10 mouse cellular contexts compared by ENCODE assay signal in the genomic region with DNA sequence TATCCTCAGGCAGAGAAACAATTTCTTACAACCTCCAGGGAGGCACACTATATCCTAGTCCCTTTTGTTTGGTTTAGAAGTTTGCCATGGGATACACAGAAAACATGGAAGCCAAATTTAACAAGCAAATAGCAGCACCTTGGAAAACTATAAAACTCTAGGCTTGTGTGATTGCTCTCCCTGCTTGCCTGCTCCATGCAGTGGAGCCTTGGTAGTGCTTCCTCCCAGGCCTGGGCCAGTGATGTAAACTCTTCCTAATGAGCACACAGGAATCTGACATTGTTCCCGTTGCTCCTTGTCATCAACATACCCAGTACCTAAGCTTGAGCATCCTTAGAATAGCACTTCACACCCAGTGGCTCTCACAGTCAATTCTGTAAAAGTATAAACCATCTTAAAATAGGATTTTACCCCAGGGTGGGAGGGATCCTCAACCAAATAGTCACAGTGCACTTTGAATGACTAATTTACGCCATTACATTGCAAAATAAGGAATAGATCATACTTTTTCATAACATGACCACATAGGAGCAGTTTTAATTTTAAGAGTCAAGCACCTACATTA. TPM values are rescaled to one million over a fixed set of nuclear protein-coding genes. Genes with fewer than 3 reads are reported as not detected.
DNase-seq lines count a peak whose midpoint lies in the region; ATAC-seq lines count a peak whose summit lies in the region.
"Had no signal": no experiment of that assay in that cellular context is flagged by ENCODE, and none has a peak within 500 bp of the region (broad histone marks: within the 10 kb centered on the region; RNA-seq: fewer than 3 reads in every experiment).

No protein-coding gene starts in this region.

- 0 out of 2 replicates have a peak overlapping the region, but pooled peaks have one; percentile 100 for H3K4me2 ChIP-seq in forebrain, embryonic 12.5 days
- H3K4me2 ChIP-seq in forebrain, embryonic 11.5 days (ENCODE audit: low read depth, low read length, severe bottlenecking) = no peak overlapping the region
- H3K4me2 ChIP-seq in lung, embryonic 15.5 days = peak overlapping the region; percentile 96
- H3K4me2 ChIP-seq in neural tube, embryonic 14.5 days (ENCODE audit: low read depth, low read length) = peak overlapping the region; percentile 98

- H3K36me3 ChIP-seq in forebrain, embryonic 12.5 days (replicated peaks) = no peaks in the 10 kb centered on the region
- no peaks in the 10 kb centered on the region for H3K36me3 ChIP-seq in forebrain, embryonic 11.5 days (ENCODE audit: control insufficient read depth, insufficient read depth, low read length)
- no peaks in the 10 kb centered on the region for H3K36me3 ChIP-seq in lung, embryonic 15.5 days
- H3K36me3 ChIP-seq in limb, embryonic 10.5 days = no peaks in the 10 kb centered on the region
- no peaks in the 10 kb centered on the region for H3K36me3 ChIP-seq in neural tube, embryonic 14.5 days (ENCODE audit: control insufficient read depth, insufficient read depth, low read length)

- peaks cover 35% of the 10 kb centered on the region for H3K27me3 ChIP-seq in forebrain, embryonic 12.5 days
- H3K27me3 ChIP-seq in forebrain, embryonic 11.5 days (ENCODE audit: control insufficient read depth, insufficient read depth, low read length) = peaks cover 29% of the 10 kb centered on the region
- H3K27me3 ChIP-seq in lung, embryonic 15.5 days = no peaks in the 10 kb centered on the region; the same call in 1 of the 2 replicates
- H3K27me3 ChIP-seq in limb, embryonic 10.5 days (ENCODE audit: low read depth, poor library complexity, severe bottlenecking) = peaks cover 40% of the 10 kb centered on the region
- H3K27me3 ChIP-seq in neural tube, embryonic 14.5 days (ENCODE audit: control insufficient read depth, insufficient read depth, low read length) = peaks cover 4% of the 10 kb centered on the region; the same call in 1 of the 2 replicates

- no peak overlapping the region for H3K4me3 ChIP-seq in forebrain, embryonic 12.5 days (replicated peaks)
- no peak overlapping the region for H3K4me3 ChIP-seq in forebrain, embryonic 11.5 days (ENCODE audit: low read depth, low read length)
- no peak overlapping the region for H3K4me3 ChIP-seq in lung, embryonic 15.5 days
- peak overlapping the region; percentile 76; the same call in 1 of the 2 replicates for H3K4me3 ChIP-seq in limb, embryonic 10.5 days
- no peak overlapping the region; the same call in 1 of the 2 replicates for H3K4me3 ChIP-seq in neural tube, embryonic 14.5 days (ENCODE audit: low read depth, low read length)

- H3K4me1 ChIP-seq in forebrain, embryonic 12.5 days = peaks cover 23% of the 10 kb centered on the region
- peaks cover 7% of the 10 kb centered on the region for H3K4me1 ChIP-seq in forebrain, embryonic 11.5 days (replicated peaks; ENCODE audit: control insufficient read depth, insufficient read depth, low read length)
- H3K4me1 ChIP-seq in lung, embryonic 15.5 days = 0 out of 2 replicates have a peak, but pooled peaks cover 12% of the 10 kb centered on the region
- peaks cover 49% of the 10 kb centered on the region for H3K4me1 ChIP-seq in limb, embryonic 10.5 days
- peaks cover 8% of the 10 kb centered on the region for H3K4me1 ChIP-seq in neural tube, embryonic 14.5 days (ENCODE audit: control insufficient read depth, insufficient read depth, low read length)

- no peak overlapping the region for H3K27ac ChIP-seq in forebrain, embryonic 12.5 days
- H3K27ac ChIP-seq in forebrain, embryonic 11.5 days (ENCODE audit: low read depth, low read length) = no peak overlapping the region
- H3K27ac ChIP-seq in lung, embryonic 15.5 days = no peak overlapping the region
- peak overlapping the region; percentile 30 for H3K27ac ChIP-seq in limb, embryonic 10.5 days
- H3K27ac ChIP-seq in neural tube, embryonic 14.5 days (ENCODE audit: low read depth, low read length) = no peak overlapping the region

- H3K9me3 ChIP-seq in forebrain, embryonic 12.5 days = no peaks in the 10 kb centered on the region
- H3K9me3 ChIP-seq in forebrain, embryonic 11.5 days (ENCODE audit: control insufficient read depth, low read length) = no peaks in the 10 kb centered on the region
- H3K9me3 ChIP-seq in lung, embryonic 15.5 days = no peaks in the 10 kb centered on the region
- H3K9me3 ChIP-seq in limb, embryonic 10.5 days (replicated peaks) = no peaks in the 10 kb centered on the region
- H3K9me3 ChIP-seq in neural tube, embryonic 14.5 days (ENCODE audit: control insufficient read depth, low read length) = no peaks in the 10 kb centered on the region

- DNase-seq in forebrain, embryonic 11.5 days (ENCODE audit: low spot score) = no peak
- no peak for DNase-seq in lung, postnatal 10 days
- peak; percentile 38 for DNase-seq in limb, embryonic 10.5 days (ENCODE audit: low spot score)
- no peak for DNase-seq in layer of hippocampus, postnatal 36 days
- no peak for DNase-seq in thymus, postnatal 36 days
- DNase-seq: gastrocnemius, postnatal 25 days; lung, adult 18-20 months had no signal

- no peak for ATAC-seq in forebrain, embryonic 12.5 days (ENCODE audit: low FRiP score)
- no peak for ATAC-seq in forebrain, embryonic 11.5 days (replicated peaks; ENCODE audit: low FRiP score)
- ATAC-seq in lung, embryonic 15.5 days (ENCODE audit: borderline replicate concordance, extremely low read depth, low FRiP score, low TSS enrichment) = no peak
- ATAC-seq in neural tube, embryonic 14.5 days (ENCODE audit: low read depth) = no peak

- 51% methylated on average over 2 of the region's 2 CpGs for WGBS in forebrain, embryonic 12.5 days
- WGBS in forebrain, embryonic 11.5 days = 40% methylated on average over 2 of the region's 2 CpGs
- 42% methylated on average over 2 of the region's 2 CpGs for WGBS in lung, embryonic 15.5 days
- 34% methylated on average over 2 of the region's 2 CpGs for WGBS in limb, embryonic 10.5 days
- WGBS in neural tube, embryonic 14.5 days = 42% methylated on average over 2 of the region's 2 CpGs

- no peak overlapping the region for H3K9ac ChIP-seq in forebrain, embryonic 12.5 days
- no peak overlapping the region for H3K9ac ChIP-seq in forebrain, embryonic 11.5 days (ENCODE audit: low read length)
- H3K9ac ChIP-seq in lung, embryonic 15.5 days = no peak overlapping the region
- no peak overlapping the region for H3K9ac ChIP-seq in neural tube, embryonic 14.5 days (replicated peaks; ENCODE audit: low read depth, low read length)

RNA-seq across cellular contexts. Expression of a gene that starts 1.5 kb away (rescaled TPM):
- 60.0 and 65.2 TPM in 2 replicates for polyA plus RNA-seq in forebrain, embryonic 12.5 days (2016; fragmentation: Nextera tagmentation; extraction: Ambion mirVana)
- polyA plus RNA-seq in forebrain, embryonic 11.5 days (2014; fragmentation: Nextera tagmentation; extraction: Ambion mirVana) = 45.4 and 45.5 TPM in 2 replicates
- polyA plus RNA-seq in lung, embryonic 15.5 days (2015; fragmentation: Nextera tagmentation; extraction: Ambion mirVana) = 38.0 and 45.3 TPM in 2 replicates
- 30.0 and 40.7 TPM in 2 replicates for polyA plus RNA-seq in limb, embryonic 10.5 days (2016; fragmentation: Nextera tagmentation; extraction: Ambion mirVana)
- 121 and 128 TPM in 2 replicates for polyA plus RNA-seq in neural tube, embryonic 14.5 days (2014; fragmentation: Nextera tagmentation; extraction: Ambion mirVana)
- total RNA-seq in layer of hippocampus, postnatal 36 days (2021) = 100 to 1,000 TPM; 221 to 231 TPM
